20 mouse cellular contexts compared by ENCODE assay signal in genomic region chr4:47491243-47491642, GRCm38 (mm10). TPM values are rescaled to one million over a fixed set of nuclear protein-coding genes. Genes with fewer than 3 reads are reported as not detected.
A peak's percentile ranks its signal among the peaks of the same experiment; 100 is the strongest.
DNase-seq lines count a peak whose midpoint lies in the region; ATAC-seq lines count a peak whose summit lies in the region.
"Had no signal": no experiment of that assay in that cellular context is flagged by ENCODE, and none has a peak within 500 bp of the region (broad histone marks: within the 10 kb centered on the region; RNA-seq: fewer than 3 reads in every experiment).

No protein-coding gene starts in this region.

- peak; percentile 31 for ATAC-seq in megakaryocyte, adult 5-6 weeks (ENCODE audit: poor library complexity, severe bottlenecking)
- ATAC-seq: forebrain, embryonic 14.5 days; forebrain, embryonic 16.5 days; Patski had no signal

- peak; percentile 32 for DNase-seq in embryo, embryonic 11 days
- no peak for DNase-seq in embryo, embryonic 10 days (ENCODE audit: low spot score)
- peak; percentile 20 for DNase-seq in MN1 (ENCODE audit: low spot score)
- DNase-seq in R1 (ENCODE audit: low read depth, low spot score): peak; percentile 21
- DNase-seq in kidney, postnatal 36 days: no peak
- DNase-seq in thymus, postnatal 14 days: no peak
- DNase-seq in left cerebral cortex, adult 8-10 months (ENCODE audit: low spot score in 2 of 2): no peak
- DNase-seq: adrenal gland, adult 2 months; adrenal gland, postnatal 10 days; adrenal gland, postnatal 25 days; cerebellum, adult 11 months; cerebellum, adult 18-20 months; cerebellum, adult 8-10 months; cerebellum, adult 9-11 months; cerebellum, postnatal 14 days; cerebellum, postnatal 36 days had no signal

RNA-seq across cellular contexts. Expression of gene Sec61b, which starts 16.8 kb away (rescaled TPM):
- 382 and 449 TPM in 2 replicates for total RNA-seq in megakaryocyte, adult 5-6 weeks (2015)
- total RNA-seq in megakaryocyte, adult 5-6 weeks (2017): 285 and 302 TPM in 2 replicates
- 10 to 100 TPM; 40.2 to 48.5 (median 41.3) TPM for total RNA-seq in left cerebral cortex, adult 8-10 months (2022)

RNA-seq across cellular contexts. Expression of gene Alg2, which starts 17.1 kb away (rescaled TPM):
- total RNA-seq in megakaryocyte, adult 5-6 weeks (2015): 11.5 and 19.1 TPM in 2 replicates
- total RNA-seq in megakaryocyte, adult 5-6 weeks (2017): 7.9 and 10.8 TPM in 2 replicates
- 100 to 1,000 TPM; 112 to 118 (median 114) TPM for total RNA-seq in left cerebral cortex, adult 8-10 months (2022)

Comparison
In these comparisons a context has a peak if more than half of its experiments do, and no peak if none do; other contexts are left out.
1. DNase-seq: peak in embryo, embryonic 11 days (single experiment), MN1 (single experiment) and R1 (single experiment); none in embryo, embryonic 10 days (single experiment), kidney, postnatal 36 days (0 of 2), thymus, postnatal 14 days (single experiment) and left cerebral cortex, adult 8-10 months (0 of 2).
2. RNA of gene Sec61b, which starts 16.8 kb away (total RNA-seq): 285 to 449 TPM in megakaryocyte, adult 5-6 weeks; 40.2 to 48.5 TPM in left cerebral cortex, adult 8-10 months; every median in the first group is over 4 times any median in the second.
3. RNA of gene Alg2, which starts 17.1 kb away (total RNA-seq): 112 to 118 TPM in left cerebral cortex, adult 8-10 months; 7.9 to 19.1 TPM in megakaryocyte, adult 5-6 weeks; every median in the first group is over 4 times any median in the second.